Mouse (Mus musculus): ENCODE results near the gene Top3a. TPM values are rescaled to one million over a fixed set of nuclear protein-coding genes. Genes with fewer than 3 reads are reported as not detected.

Gene Top3a
- polyA plus RNA-seq, 1 experiment from 2014 or later, result 4.3 TPM

- H3K36me3 ChIP-seq (ENCODE audit: control insufficient read depth, insufficient read depth, low read length), result peaks cover 8% of the 10 kb centered on the region
- no peak for DNase-seq (ENCODE audit: low spot score)
- no peaks in the 10 kb centered on the region; the same call in 1 of the 2 replicates for H3K4me1 ChIP-seq (replicated peaks; ENCODE audit: control insufficient read depth, insufficient read depth)
- H3K4me2 ChIP-seq (replicated peaks; ENCODE audit: low read depth), result peak overlapping the region; percentile 71
- no peak overlapping the region for H3K9ac ChIP-seq (ENCODE audit: low read length)
- TF ChIP-seq CTCF (IDR thresholded peaks at IDR 0.05; ENCODE audit: low read depth) (no peak), EP300 (optimal IDR thresholded peaks at IDR 0.05) (no peak)
- H3K4me3 ChIP-seq (ENCODE audit: low read depth, low read length), result 0 out of 2 replicates have a peak overlapping the region, but pooled peaks have one; percentile 85
- WGBS, result 61% methylated on average over 6 of the region's 6 CpGs
- peak overlapping the region; percentile 92; the same call in 1 of the 2 replicates for H3K27ac ChIP-seq (replicated peaks)
- H3K27me3 ChIP-seq (ENCODE audit: control insufficient read depth, insufficient read depth, low read length), result no peaks in the 10 kb centered on the region
- no peak for ATAC-seq (ENCODE audit: low FRiP score, low TSS enrichment)
- H3K9me3 ChIP-seq (ENCODE audit: control insufficient read depth, low read length), result no peaks in the 10 kb centered on the region
Observed at GRCm38 (mm10) chr11:60729217-60729641, 47.9 kb downstream of the Top3a start.

GRCm38 (mm10) chr11:60728260-60728761 lies 48.9 kb downstream of the Top3a start, which contains the start of gene Mief2:
TSS of gene Mief2 (plus strand) at chr11:60728398.
- no peaks in the 10 kb centered on the region for H3K9me3 ChIP-seq (ENCODE audit: control insufficient read depth, low read length)
- peaks cover 16% of the 10 kb centered on the region for H3K36me3 ChIP-seq (ENCODE audit: control insufficient read depth, insufficient read depth, low read length)
- TF ChIP-seq EP300 (optimal IDR thresholded peaks at IDR 0.05), result no peak
- 0 out of 2 replicates have a peak, but pooled peaks have one; percentile 3 for TF ChIP-seq CTCF (IDR thresholded peaks at IDR 0.05; ENCODE audit: low read depth)
- no peaks in the 10 kb centered on the region for H3K27me3 ChIP-seq (ENCODE audit: control insufficient read depth, insufficient read depth, low read length)
- H3K27ac ChIP-seq (replicated peaks), result peak within 1 kb of the TSS; percentile 92
- H3K4me3 ChIP-seq (ENCODE audit: low read depth, low read length), result peak within 1 kb of the TSS; percentile 85
- under 1% methylated on average over 44 of the region's 44 CpGs for WGBS
- DNase-seq (ENCODE audit: low spot score) (peak; percentile 96), ATAC-seq (ENCODE audit: low FRiP score, low TSS enrichment) (peak; percentile 92)
- peak within 1 kb of the TSS; percentile 92 for H3K9ac ChIP-seq (ENCODE audit: low read length)
- H3K4me1 ChIP-seq (replicated peaks; ENCODE audit: control insufficient read depth, insufficient read depth), result no peaks in the 10 kb centered on the region; the same call in 1 of the 2 replicates
- H3K4me2 ChIP-seq (replicated peaks; ENCODE audit: low read depth), result peak within 1 kb of the TSS; percentile 71

- Histone ChIP-seq H3K27me3 (ENCODE audit: control insufficient read depth, insufficient read depth, low read length) (no peaks in the 10 kb centered on the region), H3K4me2 (replicated peaks; ENCODE audit: low read depth) (peak overlapping the region; percentile 71), H3K9me3 (ENCODE audit: control insufficient read depth, low read length) (no peaks in the 10 kb centered on the region), H3K4me3 (ENCODE audit: low read depth, low read length) (peak overlapping the region; percentile 85), H3K27ac (replicated peaks) (peak overlapping the region; percentile 92), H3K9ac (ENCODE audit: low read length) (peak overlapping the region; percentile 92), H3K4me1 (replicated peaks; ENCODE audit: control insufficient read depth, insufficient read depth) (no peaks in the 10 kb centered on the region; the same call in 1 of the 2 replicates), H3K36me3 (ENCODE audit: control insufficient read depth, insufficient read depth, low read length) (peaks cover 20% of the 10 kb centered on the region)
- DNase-seq (ENCODE audit: low spot score) (no peak), ATAC-seq (ENCODE audit: low FRiP score, low TSS enrichment) (peak; percentile 1; the same call in 1 of the 2 replicates)
- WGBS, result 2% methylated on average over 12 of the region's 12 CpGs
- TF ChIP-seq EP300 (optimal IDR thresholded peaks at IDR 0.05), result no peak
- no peak for TF ChIP-seq CTCF (IDR thresholded peaks at IDR 0.05; ENCODE audit: low read depth)
Observed at GRCm38 (mm10) chr11:60727392-60728140, 49.6 kb downstream of the Top3a start.

- no peaks in the 10 kb centered on the region for H3K9me3 ChIP-seq (ENCODE audit: control insufficient read depth, low read length)
- H3K27ac ChIP-seq (replicated peaks), result peak within 1 kb of the TSS; percentile 92
- H3K4me1 ChIP-seq (replicated peaks; ENCODE audit: control insufficient read depth, insufficient read depth), result no peaks in the 10 kb centered on the region; the same call in 1 of the 2 replicates
- H3K36me3 ChIP-seq (ENCODE audit: control insufficient read depth, insufficient read depth, low read length), result peaks cover 27% of the 10 kb centered on the region
- H3K4me2 ChIP-seq (replicated peaks; ENCODE audit: low read depth), result peak within 1 kb of the TSS; percentile 71
- under 1% methylated on average over 63 of the region's 71 CpGs for WGBS
- no peaks in the 10 kb centered on the region for H3K27me3 ChIP-seq (ENCODE audit: control insufficient read depth, insufficient read depth, low read length)
- ATAC-seq (ENCODE audit: low FRiP score, low TSS enrichment) (peak; percentile 80), DNase-seq (ENCODE audit: low spot score) (peak; percentile 90)
- peak within 1 kb of the TSS; percentile 85 for H3K4me3 ChIP-seq (ENCODE audit: low read depth, low read length)
- no peak for TF ChIP-seq EP300 (optimal IDR thresholded peaks at IDR 0.05)
- peak; percentile 72 for TF ChIP-seq CTCF (IDR thresholded peaks at IDR 0.05; ENCODE audit: low read depth)
- peak within 1 kb of the TSS; percentile 92 for H3K9ac ChIP-seq (ENCODE audit: low read length)
Observed at GRCm38 (mm10) chr11:60726601-60727391, 50.4 kb downstream of the Top3a start, which contains the start of gene Flii. TSS of gene Flii (minus strand) at chr11:60727263.

GRCm38 (mm10) chr11:60719263-60719662 lies 57.9 kb downstream of the Top3a start:
- Histone ChIP-seq H3K4me2 (replicated peaks; ENCODE audit: low read depth) (no peak overlapping the region), H3K4me1 (replicated peaks; ENCODE audit: control insufficient read depth, insufficient read depth) (no peaks in the 10 kb centered on the region), H3K9ac (ENCODE audit: low read length) (no peak overlapping the region), H3K9me3 (ENCODE audit: control insufficient read depth, low read length) (no peaks in the 10 kb centered on the region), H3K36me3 (ENCODE audit: control insufficient read depth, insufficient read depth, low read length) (peaks cover 72% of the 10 kb centered on the region), H3K4me3 (ENCODE audit: low read depth, low read length) (no peak overlapping the region), H3K27ac (replicated peaks) (no peak overlapping the region), H3K27me3 (ENCODE audit: control insufficient read depth, insufficient read depth, low read length) (no peaks in the 10 kb centered on the region)
- DNase-seq (ENCODE audit: low spot score) (no peak), ATAC-seq (ENCODE audit: low FRiP score, low TSS enrichment) (no peak)
- no peak for TF ChIP-seq CTCF (IDR thresholded peaks at IDR 0.05; ENCODE audit: low read depth)
- TF ChIP-seq EP300 (optimal IDR thresholded peaks at IDR 0.05), result no peak
- 46% methylated on average over 5 of the region's 5 CpGs for WGBS

All from stomach, postnatal 0 days (tissue).